Mouse (Mus musculus) C2C12 (cell line): Measurements from ENCODE around the gene Gm48552. TPM values are rescaled to one million over a fixed set of nuclear protein-coding genes. Genes with fewer than 3 reads are reported as not detected.

ENCODE experiments used
- H3K27me3 ChIP-seq: one replicate; pipeline ENCODE4 v1.6.1; 2011; ENCODE audit not compliant: control insufficient read depth, insufficient read depth, insufficient read length
- H3K36me3 ChIP-seq: one replicate; pipeline ENCODE4 v1.6.1; 2011; ENCODE audit not compliant: control insufficient read depth, insufficient read depth
- H3K4me3 ChIP-seq: one replicate; pipeline ENCODE4 v1.5.1; 2011; ENCODE audit warnings: mild to moderate bottlenecking, control low read depth; ENCODE audit not compliant: poor library complexity, insufficient read depth, severe bottlenecking
- H3K79me2 ChIP-seq: one replicate; pipeline ENCODE4 v1.6.1; 2011; ENCODE audit not compliant: control insufficient read depth, insufficient read depth
- H3K79me3 ChIP-seq: one replicate; pipeline ENCODE4 v1.6.1; 2011; ENCODE audit warnings: low read depth, control low read depth
- H3ac ChIP-seq: one replicate; pipeline ENCODE3; 2011; ENCODE audit warnings: low read depth; ENCODE audit not compliant: control insufficient read depth, insufficient read length
- CEBPB ChIP-seq: IDR thresholded peaks from one replicate; pipeline ENCODE4 v1.6.1; 2011; ENCODE audit warnings: low read depth, mild to moderate bottlenecking, control low read depth, moderate library complexity
- CTCF ChIP-seq: IDR thresholded peaks from one replicate; pipeline ENCODE4 v1.5.1; 2011; ENCODE audit not compliant: control insufficient read depth, insufficient read depth, insufficient read length
- FOSL1 ChIP-seq: IDR thresholded peaks from one replicate; pipeline ENCODE4 v1.8.0; 2011; ENCODE audit warnings: mild to moderate bottlenecking, low read length; ENCODE audit not compliant: poor library complexity, insufficient read depth, severe bottlenecking
- MAX ChIP-seq: IDR thresholded peaks from one replicate; pipeline ENCODE4 v1.6.1; 2011; ENCODE audit warnings: mild to moderate bottlenecking, control low read depth
- MYOD1 ChIP-seq: IDR thresholded peaks from one replicate; pipeline ENCODE4 v1.6.1; 2011; ENCODE audit warnings: low read depth; ENCODE audit not compliant: control insufficient read depth, insufficient read length
- MYOG ChIP-seq: IDR thresholded peaks from one replicate; pipeline ENCODE4 v1.6.1; 2011; ENCODE audit not compliant: control insufficient read depth, insufficient read length; ENCODE audit errors: extremely low read depth
- USF1 ChIP-seq: IDR thresholded peaks from one replicate; pipeline ENCODE4 v1.6.1; 2011; ENCODE audit warnings: low read depth, mild to moderate bottlenecking, control low read depth, moderate library complexity
- polyA plus RNA-seq: library from polyadenylated mRNA; unstranded; fragments of >200 nt; fragmentation: generic; extraction: Trizol; gene quantifications from one replicate; pipeline ENCODE4 v1.2.1, GENCODE M21; 2012; ENCODE audit warnings: missing spikeins

Gene Gm48552
- polyA plus RNA-seq, 1 experiment = 0.20 TPM

DNA sequence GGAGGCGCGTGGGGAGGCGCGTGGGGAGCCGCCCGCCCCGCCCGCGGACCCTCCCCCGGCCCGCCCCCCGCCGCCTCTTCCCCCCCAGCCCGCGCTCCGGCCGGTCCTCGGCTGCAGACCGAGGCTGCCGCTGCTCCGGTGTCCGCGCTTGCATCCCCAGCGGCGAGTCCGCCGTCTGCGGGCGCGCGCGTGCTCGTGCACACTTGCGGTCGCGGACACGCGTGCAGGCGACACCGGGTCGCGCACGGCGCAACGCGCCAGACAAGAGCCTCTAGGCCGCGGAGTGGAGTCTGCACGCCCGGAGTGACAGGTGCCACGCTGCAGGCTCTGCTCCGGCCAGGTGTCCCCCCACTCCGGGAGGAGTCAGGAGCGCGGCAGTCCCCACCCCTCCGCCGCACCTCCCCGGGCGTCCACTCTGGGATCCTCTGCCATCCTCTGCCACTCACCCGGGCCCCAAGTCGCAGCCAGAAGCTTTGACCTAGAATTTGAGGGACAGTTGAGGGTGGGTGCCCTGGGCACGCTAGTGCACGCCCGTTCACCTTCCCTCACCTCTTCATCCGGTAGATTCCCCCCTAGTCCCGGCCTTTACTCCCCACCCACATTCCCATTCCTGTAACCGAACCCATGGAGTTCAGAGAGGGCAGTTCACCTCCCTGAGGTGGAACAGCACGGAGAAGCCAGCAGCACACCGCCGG is 42.2 kb downstream of the Gm48552 start:
- H3K79me3 ChIP-seq = peaks cover 17% of the 10 kb centered on the region
- peaks cover 33% of the 10 kb centered on the region for H3K79me2 ChIP-seq
- H3K27me3 ChIP-seq = no peaks in the 10 kb centered on the region
- TF ChIP-seq CEBPB (no peak), FOSL1 (no peak), MAX (no peak), USF1 (no peak), CTCF (no peak), MYOG (no peak), MYOD1 (no peak)
- no peaks in the 10 kb centered on the region for H3K36me3 ChIP-seq
- H3K4me3 ChIP-seq = peak overlapping the region; percentile 59
- peak overlapping the region; percentile 91 for H3ac ChIP-seq

- peaks cover 26% of the 10 kb centered on the region for H3K79me2 ChIP-seq
- H3K36me3 ChIP-seq = no peaks in the 10 kb centered on the region
- H3K79me3 ChIP-seq = peaks cover 11% of the 10 kb centered on the region
- H3K27me3 ChIP-seq = no peaks in the 10 kb centered on the region
- no peak overlapping the region for H3ac ChIP-seq
- TF ChIP-seq MYOG (no peak), FOSL1 (no peak), USF1 (peak; percentile 67), CTCF (no peak), MAX (peak; percentile 63)
- H3K4me3 ChIP-seq = no peak overlapping the region
These were observed 42.8 kb downstream of the Gm48552 start for GRCm38 (mm10) chr10:81431526-81432168.

DNA sequence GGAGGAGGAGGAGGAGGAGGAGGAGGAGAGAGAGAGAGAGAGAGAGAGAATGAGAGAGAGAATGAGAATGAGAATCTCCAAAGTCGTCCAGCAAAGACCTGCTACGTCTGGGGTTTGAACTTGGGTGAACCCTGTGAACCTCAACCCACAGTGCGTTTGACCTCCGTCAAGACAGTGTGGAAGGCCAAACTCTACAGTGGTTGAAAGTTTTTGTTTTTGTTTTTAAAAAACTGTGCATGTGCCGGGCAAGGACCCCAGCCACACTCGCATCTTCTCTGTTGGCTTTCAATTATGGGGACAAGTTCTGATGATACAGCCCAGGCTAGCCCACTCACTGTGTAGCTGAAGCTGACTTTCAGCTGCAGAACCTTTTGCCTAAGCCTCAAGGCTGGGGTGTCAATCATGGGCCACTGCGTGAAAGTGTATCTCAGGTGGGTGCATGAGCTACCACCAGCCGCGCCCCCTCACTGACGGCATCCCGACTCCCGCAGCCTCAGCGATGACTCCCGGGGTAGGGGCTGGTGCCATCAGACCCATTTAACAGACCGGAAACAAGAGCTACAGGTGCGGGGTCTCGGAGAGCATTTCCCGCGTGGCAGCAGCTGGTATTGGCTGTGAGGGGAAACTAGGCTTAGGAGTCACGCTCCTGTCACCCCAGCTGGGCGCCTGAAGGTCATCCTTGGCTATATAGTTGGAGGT is 43.5 kb downstream of the Gm48552 start:
- TF ChIP-seq CEBPB (no peak), USF1 (no peak), CTCF (no peak), FOSL1 (no peak), MYOD1 (no peak), MAX (no peak), MYOG (no peak)
- Histone ChIP-seq H3K36me3 (no peaks in the 10 kb centered on the region), H3ac (no peak overlapping the region), H3K27me3 (no peaks in the 10 kb centered on the region), H3K4me3 (no peak overlapping the region), H3K79me2 (peaks cover 20% of the 10 kb centered on the region), H3K79me3 (peaks cover 6% of the 10 kb centered on the region)

GRCm38 (mm10) chr10:81432868-81433262 is 44.1 kb downstream of the Gm48552 start:
- no peaks in the 10 kb centered on the region for H3K27me3 ChIP-seq
- peaks cover 15% of the 10 kb centered on the region for H3K79me2 ChIP-seq
- peak overlapping the region; percentile 39 for H3ac ChIP-seq
- TF ChIP-seq CEBPB (no peak), MYOD1 (no peak), USF1 (peak; percentile 69), FOSL1 (no peak), MYOG (no peak), MAX (no peak), CTCF (no peak)
- no peaks in the 10 kb centered on the region for H3K36me3 ChIP-seq
- peaks cover 5% of the 10 kb centered on the region for H3K79me3 ChIP-seq
- no peak overlapping the region for H3K4me3 ChIP-seq

GRCm38 (mm10) chr10:81433541-81434289 is 44.9 kb downstream of the Gm48552 start:
- Histone ChIP-seq H3ac (peak overlapping the region; percentile 35), H3K36me3 (no peaks in the 10 kb centered on the region), H3K79me3 (no peaks in the 10 kb centered on the region), H3K27me3 (no peaks in the 10 kb centered on the region), H3K4me3 (no peak overlapping the region), H3K79me2 (peaks cover 6% of the 10 kb centered on the region)
- TF ChIP-seq CEBPB = no peak
- peak; percentile 15 for TF ChIP-seq MYOD1
